Mouse (Mus musculus) adrenal gland, postnatal 25 days (tissue): ENCODE results near the gene Fcgr1. TPM values are rescaled to one million over a fixed set of nuclear protein-coding genes. Genes with fewer than 3 reads are reported as not detected.
"Not testable (repeated sequence)": the region's sequence is repeated elsewhere in the genome, so short reads cannot be mapped to it uniquely, and the experiment has no call there.

Experiments
- DNase-seq: peaks from one replicate; pipeline ENCODE4 v3.0.0; 2021; ENCODE audit warnings: mixed read lengths
- total RNA-seq: library from RNA; stranded (reverse); gene quantifications from 2 replicates; pipeline ENCODE4 v1.2.3, GENCODE M21; 2021

The Fcgr1 gene
- total RNA-seq, 1 experiment from 2014 or later, result 1.4 TPM

DNA sequence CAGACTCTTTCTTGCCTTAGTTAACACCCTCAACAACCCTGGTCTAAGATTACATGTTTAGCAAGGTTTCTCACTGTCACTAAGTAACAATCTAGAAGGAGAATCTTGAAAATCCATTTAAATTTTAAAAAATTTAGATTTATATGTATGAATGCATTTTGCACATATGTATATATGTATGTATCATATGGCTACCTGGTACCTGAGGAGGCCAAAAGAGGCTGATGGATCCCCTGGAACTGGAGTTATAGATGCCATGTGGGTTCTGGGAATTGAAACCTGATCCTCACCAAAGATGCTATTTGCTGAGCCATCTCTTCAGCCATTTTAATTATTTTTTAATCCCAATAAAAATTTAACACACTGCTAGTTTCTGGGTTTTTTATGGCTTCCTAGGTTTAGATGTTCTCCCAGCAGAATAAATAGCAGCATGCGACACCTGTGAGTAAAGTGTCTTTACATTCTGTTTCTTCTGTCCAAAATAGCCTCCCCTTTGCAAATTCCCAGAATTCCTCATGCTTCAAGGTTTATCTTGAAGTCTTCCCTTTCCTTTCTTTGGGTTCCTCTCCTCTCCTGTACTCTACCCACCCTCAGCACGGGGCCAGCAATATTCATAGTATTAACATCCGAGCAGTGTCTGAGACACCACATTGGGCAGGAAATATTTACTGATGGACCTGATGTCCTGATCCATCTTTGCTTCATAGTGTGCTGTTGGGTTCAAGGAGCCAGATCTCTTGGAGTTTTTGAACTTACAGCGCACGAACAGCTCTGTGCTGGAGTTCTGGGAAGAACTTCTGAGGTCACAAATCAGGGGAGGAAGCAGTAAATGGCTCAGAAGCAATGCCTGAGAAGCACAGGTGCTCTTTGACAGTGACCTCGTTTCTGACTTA lies 45.4 kb downstream of the Fcgr1 start:
- no peak for DNase-seq

GRCm38 (mm10) chr3:96247356-96248140 lies 46.2 kb downstream of the Fcgr1 start:
- DNase-seq, result no peak

DNA sequence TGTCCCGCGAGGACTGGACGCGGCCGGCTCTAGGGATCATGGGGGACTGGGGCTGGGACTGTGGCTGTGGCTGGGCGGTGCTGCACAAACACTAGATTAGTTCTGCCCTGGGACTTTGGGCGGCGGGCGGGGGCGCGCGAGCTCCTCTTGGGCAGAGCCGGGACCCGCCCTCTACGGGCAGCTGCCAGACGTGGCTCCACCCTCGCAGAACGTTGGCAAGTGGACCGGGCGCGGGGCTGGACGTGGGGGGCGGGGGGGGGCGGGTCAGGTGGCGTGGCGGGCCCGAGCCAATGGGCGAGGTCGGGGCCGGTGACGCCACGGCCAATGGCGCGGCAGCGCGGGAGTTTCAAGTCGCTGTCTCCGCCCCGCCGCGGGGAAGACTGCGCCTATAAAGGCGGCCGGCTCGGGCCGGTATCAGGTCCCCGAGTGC lies 47.3 kb downstream of the Fcgr1 start, which contains the start of gene Hist2h3c1:
Hist2h3c1 (plus strand) TSS at position 259 of the 430 bp plus-strand sequence.
- not testable (repeated sequence) for DNase-seq

- not testable (repeated sequence) for DNase-seq
These were observed 47.8 kb downstream of the Fcgr1 start for GRCm38 (mm10) chr3:96246018-96246417.

DNA sequence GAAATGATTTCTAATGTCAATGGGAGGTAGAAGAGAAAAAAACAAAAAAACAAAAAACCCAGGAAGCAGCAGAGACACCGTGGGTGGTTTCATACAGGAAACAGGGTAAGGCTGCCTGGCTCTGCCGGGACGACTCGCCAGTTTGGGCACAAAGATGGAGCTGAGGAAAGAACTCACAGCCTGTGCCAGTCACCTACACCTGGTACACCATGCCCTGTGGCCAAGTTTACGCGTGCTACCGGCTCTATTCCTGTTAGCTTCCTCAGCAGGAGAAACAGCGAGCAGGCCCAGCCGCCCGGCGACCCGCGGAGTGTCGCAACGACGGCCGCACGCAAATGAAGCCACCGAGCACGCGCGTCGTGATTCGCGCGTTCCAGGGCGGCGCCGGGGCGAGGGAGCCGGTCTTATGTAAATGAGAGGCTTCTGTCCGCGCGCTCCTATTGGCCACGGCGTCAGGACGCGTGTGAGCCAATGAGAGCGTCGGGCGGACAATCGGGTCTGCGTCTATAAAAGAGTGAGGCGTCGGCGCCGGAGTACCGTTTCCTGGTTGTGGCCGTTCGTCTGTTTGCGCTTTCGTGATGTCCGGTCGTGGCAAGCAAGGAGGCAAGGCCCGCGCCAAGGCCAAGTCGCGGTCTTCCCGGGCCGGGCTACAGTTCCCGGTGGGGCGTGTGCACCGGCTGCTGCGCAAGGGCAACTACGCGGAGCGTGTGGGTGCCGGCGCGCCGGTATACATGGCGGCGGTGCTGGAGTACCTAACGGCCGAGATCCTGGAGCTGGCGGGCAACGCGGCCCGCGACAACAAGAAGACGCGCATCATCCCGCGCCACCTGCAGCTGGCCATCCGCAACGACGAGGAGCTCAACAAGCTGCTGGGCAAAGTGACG lies 48.5 kb downstream of the Fcgr1 start, which contains the start of gene Hist2h2aa1:
Hist2h2aa1 (plus strand) TSS at position 495 of the 884 bp plus-strand sequence.
- peak; percentile 81 for DNase-seq

- no peak for DNase-seq
These were observed 49.7 kb downstream of the Fcgr1 start for GRCm38 (mm10) chr3:96243921-96244572.

- DNase-seq, result no peak
These were observed 53.0 kb downstream of the Fcgr1 start for GRCm38 (mm10) chr3:96240799-96241197.

DNA sequence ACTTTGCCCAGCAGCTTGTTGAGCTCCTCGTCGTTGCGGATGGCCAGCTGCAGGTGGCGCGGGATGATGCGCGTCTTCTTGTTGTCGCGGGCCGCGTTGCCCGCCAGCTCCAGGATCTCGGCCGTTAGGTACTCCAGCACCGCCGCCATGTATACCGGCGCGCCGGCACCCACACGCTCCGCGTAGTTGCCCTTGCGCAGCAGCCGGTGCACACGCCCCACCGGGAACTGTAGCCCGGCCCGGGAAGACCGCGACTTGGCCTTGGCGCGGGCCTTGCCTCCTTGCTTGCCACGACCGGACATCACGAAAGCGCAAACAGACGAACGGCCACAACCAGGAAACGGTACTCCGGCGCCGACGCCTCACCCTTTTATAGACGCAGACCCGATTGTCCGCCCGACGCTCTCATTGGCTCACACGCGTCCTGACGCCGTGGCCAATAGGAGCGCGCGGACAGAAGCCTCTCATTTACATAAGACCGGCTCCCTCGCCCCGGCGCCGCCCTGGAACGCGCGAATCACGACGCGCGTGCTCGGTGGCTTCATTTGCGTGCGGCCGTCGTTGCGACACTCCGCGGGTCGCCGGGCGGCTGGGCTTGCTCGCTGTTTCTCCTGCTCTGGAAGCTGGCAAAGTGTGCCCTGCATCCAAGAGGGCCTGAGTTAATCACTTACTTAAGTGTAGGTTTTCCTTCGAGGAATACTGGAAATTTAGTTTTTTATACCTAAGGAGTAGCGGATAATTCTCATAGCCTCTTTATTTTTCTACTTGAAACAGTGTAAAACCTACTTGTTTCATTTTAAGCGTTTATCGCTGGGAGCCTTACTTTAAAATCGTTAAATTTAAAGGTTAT lies 53.6 kb downstream of the Fcgr1 start, which contains the start of gene Hist2h2aa2:
Hist2h2aa2 (minus strand) TSS at position 328 of the 850 bp plus-strand sequence.
- peak; percentile 92 for DNase-seq

DNA sequence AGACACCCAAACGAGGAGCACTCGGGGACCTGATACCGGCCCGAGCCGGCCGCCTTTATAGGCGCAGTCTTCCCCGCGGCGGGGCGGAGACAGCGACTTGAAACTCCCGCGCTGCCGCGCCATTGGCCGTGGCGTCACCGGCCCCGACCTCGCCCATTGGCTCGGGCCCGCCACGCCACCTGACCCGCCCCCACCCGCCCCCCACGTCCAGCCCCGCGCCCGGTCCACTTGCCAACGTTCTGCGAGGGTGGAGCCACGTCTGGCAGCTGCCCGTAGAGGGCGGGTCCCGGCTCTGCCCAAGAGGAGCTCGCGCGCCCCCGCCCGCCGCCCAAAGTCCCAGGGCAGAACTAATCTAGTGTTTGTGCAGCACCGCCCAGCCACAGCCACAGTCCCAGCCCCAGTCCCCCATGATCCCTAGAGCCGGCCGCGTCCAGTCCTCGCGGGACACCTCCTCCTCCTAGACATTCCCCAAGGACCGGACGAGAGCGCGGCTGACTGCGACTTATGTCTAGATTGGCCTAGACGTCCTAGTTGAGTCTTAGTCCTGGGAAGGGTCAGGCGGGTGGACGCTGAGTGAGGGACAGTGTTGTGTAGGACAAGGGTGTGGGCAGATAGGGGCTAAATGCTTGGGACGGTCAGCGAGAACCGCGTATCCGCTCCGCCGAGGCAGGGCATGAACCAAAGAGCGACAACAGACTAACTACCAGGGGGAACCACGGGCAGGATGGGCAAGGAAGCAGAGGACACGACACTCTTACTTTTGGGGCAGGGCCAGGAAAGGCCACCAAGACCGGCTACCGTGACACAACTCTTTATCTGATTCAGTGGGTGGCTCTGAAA lies 54.6 kb downstream of the Fcgr1 start, which contains the start of gene Hist2h3c2:
Hist2h3c2 (minus strand) TSS at position 174 of the 840 bp plus-strand sequence.
- DNase-seq, result peak; percentile 44

DNA sequence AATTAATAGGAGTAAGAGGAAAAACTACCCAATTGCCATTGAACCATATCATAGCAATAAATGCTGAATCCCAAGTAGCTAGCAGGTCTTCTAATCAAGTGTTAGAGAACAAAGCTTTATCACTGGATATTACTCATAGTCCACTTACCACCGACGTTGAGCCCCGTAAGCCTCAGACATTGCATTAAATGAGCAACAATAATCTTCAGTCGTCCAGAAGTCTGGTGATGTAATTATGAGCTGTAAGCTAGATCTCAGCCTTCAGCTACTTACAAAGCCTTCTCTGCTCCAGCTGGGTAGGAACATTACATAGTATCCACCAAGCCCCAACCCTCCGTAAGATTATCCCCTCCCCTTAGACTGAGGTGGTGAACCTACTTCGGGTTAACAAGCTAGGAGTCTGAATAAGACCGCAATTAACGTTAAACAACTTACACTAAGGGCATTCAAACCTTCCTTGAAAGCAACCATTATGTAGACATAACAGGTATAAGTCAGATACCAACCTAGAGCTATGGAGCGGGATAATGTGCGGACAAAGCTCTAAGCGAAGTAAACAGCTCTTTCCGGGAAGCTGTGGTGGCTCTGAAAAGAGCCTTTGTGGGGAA lies 55.8 kb downstream of the Fcgr1 start:
- no peak for DNase-seq

GRCm38 (mm10) chr3:96237335-96237903 lies 56.4 kb downstream of the Fcgr1 start:
- DNase-seq, result no peak

GRCm38 (mm10) chr3:96236834-96237334 lies 56.9 kb downstream of the Fcgr1 start:
- DNase-seq, result no peak

DNA sequence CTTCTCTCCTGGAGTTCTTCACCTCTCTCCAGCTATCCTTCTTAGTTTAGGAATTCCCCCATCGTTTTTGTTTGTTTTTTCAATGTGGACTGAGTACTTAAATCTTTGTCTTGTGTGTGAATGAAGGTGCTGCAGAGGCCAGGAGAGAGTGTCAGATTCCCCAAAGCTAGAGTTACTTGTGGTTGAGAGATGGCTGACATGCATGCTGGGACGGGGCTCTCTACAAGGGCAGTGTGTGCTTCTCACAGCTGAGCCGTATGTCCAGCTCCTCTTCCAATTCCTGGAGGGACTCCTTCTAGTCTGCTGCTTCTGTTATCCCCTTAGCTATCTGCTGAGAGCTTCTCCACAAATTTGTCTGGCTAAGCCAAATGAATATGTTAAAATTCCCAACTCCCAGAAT lies 57.9 kb downstream of the Fcgr1 start:
- DNase-seq, result no peak

DNA sequence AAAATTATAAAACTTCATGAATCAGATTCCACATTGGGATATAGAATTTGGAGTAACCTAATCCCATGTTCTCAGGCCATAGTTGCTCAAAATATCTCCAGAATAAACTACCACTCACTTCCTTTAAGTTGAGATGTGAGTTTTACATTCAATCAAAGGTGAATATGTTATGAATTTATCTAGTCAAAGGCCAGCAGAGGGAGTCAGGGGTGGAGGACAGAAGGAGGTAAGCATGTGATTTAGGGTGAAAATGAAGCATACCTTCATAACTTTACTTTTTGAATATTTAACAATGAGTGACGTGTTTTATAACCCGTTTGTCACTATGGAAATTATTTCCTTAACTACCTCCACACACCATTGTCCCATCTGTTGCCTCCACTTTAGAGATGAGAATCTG lies 58.9 kb downstream of the Fcgr1 start:
- DNase-seq, result no peak
